Mouse (Mus musculus) liver, adult 2 months (tissue): Measurements from ENCODE around the gene Rassf2. TPM values are rescaled to one million over a fixed set of nuclear protein-coding genes. Genes with fewer than 3 reads are reported as not detected.

Experiments used
- DNase-seq: peaks from one replicate; pipeline ENCODE4 v3.0.0-alpha.2; 2011; ENCODE audit warnings: low read depth, low spot score; ENCODE audit errors: extremely low read depth
- H3K27ac ChIP-seq: fragments of 200-500 bp; replicated peaks from 2 replicates; pipeline ENCODE4 v1.5.1; 2012; ENCODE audit warnings: low read depth, mild to moderate bottlenecking, control low read depth, inconsistent platforms, low read length; ENCODE audit not compliant: insufficient read depth
- H3K27me3 ChIP-seq: fragments of 200-500 bp; 2 replicates; pipeline ENCODE4 v1.6.1; 2012; ENCODE audit warnings: mild to moderate bottlenecking, moderate library complexity, low read length, inconsistent platforms; ENCODE audit not compliant: control insufficient read depth, insufficient read depth
- H3K36me3 ChIP-seq: fragments of 200-500 bp; 2 replicates; pipeline ENCODE4 v1.6.1; 2012; ENCODE audit warnings: low read length, inconsistent platforms; ENCODE audit not compliant: control insufficient read depth, insufficient read depth
- H3K4me1 ChIP-seq: fragments of 200-500 bp; 2 replicates; pipeline ENCODE4 v1.6.1; 2011; ENCODE audit warnings: low read length; ENCODE audit not compliant: control insufficient read depth, insufficient read depth
- H3K4me3 ChIP-seq: fragments of 200-500 bp; 2 replicates; pipeline ENCODE4 v1.5.1; 2011; ENCODE audit warnings: low read depth, mild to moderate bottlenecking, control low read depth, low read length, moderate library complexity; ENCODE audit not compliant: insufficient read depth
- H3K79me2 ChIP-seq: fragments of 200-500 bp; 2 replicates; pipeline ENCODE4 v1.6.1; 2012; ENCODE audit warnings: inconsistent platforms, mild to moderate bottlenecking, low read length, moderate library complexity; ENCODE audit not compliant: control insufficient read depth, insufficient read depth
- H3K9ac ChIP-seq: fragments of 200-500 bp; 2 replicates; pipeline ENCODE4 v1.6.1; 2012; ENCODE audit warnings: low read depth, mild to moderate bottlenecking, control low read depth, inconsistent platforms, low read length
- CTCF ChIP-seq: fragments of 200-500 bp; IDR thresholded peaks from 2 replicates; pipeline ENCODE4 v1.5.1; 2011; ENCODE audit warnings: low read depth, low read length, control low read depth
- POLR2A ChIP-seq: fragments of 200-500 bp; IDR thresholded peaks from 2 replicates; pipeline ENCODE4 v1.6.1; 2011; ENCODE audit warnings: low read length, control low read depth; ENCODE audit not compliant: insufficient read depth; ENCODE audit errors: extremely low read depth
- WGBS: fragments of 180-500 bp; shearing (Covaris S2); methylation state at CpG from one replicate; pipeline ENCODE4 v1.1.7; 2018; 5-methylcytosine and 5-hydroxymethylcytosine counted together
- polyA plus RNA-seq: library from polyadenylated mRNA; depleted of rRNA; stranded (reverse); fragments of >200 nt; gene quantifications from 2 replicates; pipeline ENCODE4 v1.2.3, GENCODE M21; 2012
- total RNA-seq: library from RNA; depleted of rRNA; stranded (reverse); fragments of >200 nt; gene quantifications from 2 replicates; pipeline ENCODE4 v1.2.3, GENCODE M21; 2014

Gene Rassf2
- total and polyA plus RNA-seq, 2 experiments, result 0.84 to 1.3 TPM

- Histone ChIP-seq H3K27ac (no peak overlapping the region), H3K36me3 (no peaks in the 10 kb centered on the region), H3K79me2 (no peaks in the 10 kb centered on the region), H3K9ac (no peak overlapping the region), H3K27me3 (0 out of 2 replicates have a peak, but pooled peaks cover 5% of the 10 kb centered on the region), H3K4me3 (no peak overlapping the region), H3K4me1 (no peaks in the 10 kb centered on the region; the same call in 1 of the 2 replicates)
- peak; percentile 18 for DNase-seq
- 7% methylated on average over 17 of the region's 17 CpGs for WGBS
- TF ChIP-seq CTCF (no peak), POLR2A (no peak)
These were observed 74.8 kb downstream of the Rassf2 start for GRCm38 (mm10) chr2:131955264-131955663.

- no peak overlapping the region for H3K4me3 ChIP-seq
- H3K79me2 ChIP-seq, result no peaks in the 10 kb centered on the region
- no peak overlapping the region for H3K9ac ChIP-seq
- 47% methylated on average over 9 of the region's 9 CpGs for WGBS
- DNase-seq, result peak; percentile 29
- no peak for TF ChIP-seq CTCF
- no peak for TF ChIP-seq POLR2A
- H3K36me3 ChIP-seq, result no peaks in the 10 kb centered on the region
- H3K27me3 ChIP-seq, result 0 out of 2 replicates have a peak, but pooled peaks cover 5% of the 10 kb centered on the region
- H3K4me1 ChIP-seq, result no peaks in the 10 kb centered on the region; the same call in 1 of the 2 replicates
- H3K27ac ChIP-seq, result no peak overlapping the region
These were observed 75.2 kb downstream of the Rassf2 start for GRCm38 (mm10) chr2:131954835-131955234.

GRCm38 (mm10) chr2:131953711-131954110 lies 76.3 kb downstream of the Rassf2 start:
- no peak overlapping the region for H3K4me3 ChIP-seq
- H3K27ac ChIP-seq, result no peak overlapping the region
- no peaks in the 10 kb centered on the region; the same call in 1 of the 2 replicates for H3K4me1 ChIP-seq
- 94% methylated on average over 4 of the region's 4 CpGs for WGBS
- no peak overlapping the region for H3K9ac ChIP-seq
- no peak for DNase-seq
- H3K27me3 ChIP-seq, result 0 out of 2 replicates have a peak, but pooled peaks cover 5% of the 10 kb centered on the region
- TF ChIP-seq CTCF, result no peak
- no peak for TF ChIP-seq POLR2A
- H3K79me2 ChIP-seq, result no peaks in the 10 kb centered on the region
- no peaks in the 10 kb centered on the region for H3K36me3 ChIP-seq

GRCm38 (mm10) chr2:131952961-131953538 lies 77.0 kb downstream of the Rassf2 start:
- H3K9ac ChIP-seq, result no peak overlapping the region
- H3K4me3 ChIP-seq, result no peak overlapping the region
- H3K27ac ChIP-seq, result no peak overlapping the region
- no peaks in the 10 kb centered on the region for H3K36me3 ChIP-seq
- no peaks in the 10 kb centered on the region for H3K79me2 ChIP-seq
- 14% methylated on average over 29 of the region's 29 CpGs for WGBS
- TF ChIP-seq POLR2A (no peak), CTCF (no peak)
- 0 out of 2 replicates have a peak, but pooled peaks cover 5% of the 10 kb centered on the region for H3K27me3 ChIP-seq
- no peaks in the 10 kb centered on the region; the same call in 1 of the 2 replicates for H3K4me1 ChIP-seq
- DNase-seq, result peak; percentile 31

- H3K27ac ChIP-seq, result no peak overlapping the region
- H3K4me1 ChIP-seq, result no peaks in the 10 kb centered on the region; the same call in 1 of the 2 replicates
- no peak overlapping the region for H3K4me3 ChIP-seq
- H3K9ac ChIP-seq, result no peak overlapping the region
- DNase-seq, result no peak
- H3K79me2 ChIP-seq, result no peaks in the 10 kb centered on the region
- WGBS, result 40% methylated on average over 2 of the region's 2 CpGs
- TF ChIP-seq POLR2A (no peak), CTCF (no peak)
- H3K27me3 ChIP-seq, result 0 out of 2 replicates have a peak, but pooled peaks cover 5% of the 10 kb centered on the region
- no peaks in the 10 kb centered on the region for H3K36me3 ChIP-seq
These were observed 77.6 kb downstream of the Rassf2 start for GRCm38 (mm10) chr2:131952456-131952855.

- Histone ChIP-seq H3K27ac (no peak within 1 kb of the TSS), H3K27me3 (0 out of 2 replicates have a peak, but pooled peaks cover 5% of the 10 kb centered on the region), H3K79me2 (no peaks in the 10 kb centered on the region), H3K36me3 (no peaks in the 10 kb centered on the region), H3K9ac (no peak within 1 kb of the TSS), H3K4me1 (no peaks in the 10 kb centered on the region; the same call in 1 of the 2 replicates), H3K4me3 (no peak within 1 kb of the TSS)
- 19% methylated on average over 11 of the region's 11 CpGs for WGBS
- TF ChIP-seq CTCF (no peak), POLR2A (no peak)
- no peak for DNase-seq
These were observed 79.4 kb downstream of the Rassf2 start, which contains the start of gene Prnd for GRCm38 (mm10) chr2:131950598-131951095. Gene Prnd, plus strand, starts transcription at chr2:131950861.
